Mouse (Mus musculus) kidney, embryonic 15.5 days (tissue): ENCODE results near the gene Pld1. TPM values are rescaled to one million over a fixed set of nuclear protein-coding genes. Genes with fewer than 3 reads are reported as not detected.
A peak's percentile ranks its signal among the peaks of the same experiment; 100 is the strongest.

ENCODE experiments used
- ATAC-seq: fragments of 200-750 bp; cut with Nextera tagmentation; replicated peaks from 2 replicates; pipeline ENCODE4 v1.8.0; 2017; ENCODE audit warnings: moderate TSS enrichment; ENCODE audit not compliant: low FRiP score
- H3K27ac ChIP-seq: fragments of 300-500 bp; sonication (generic); 2 replicates; pipeline ENCODE4 v1.5.1; 2015; ENCODE audit warnings: mild to moderate bottlenecking, inconsistent platforms
- H3K27me3 ChIP-seq: fragments of 300-500 bp; sonication (generic); 2 replicates; pipeline ENCODE4 v1.6.1; 2015; ENCODE audit warnings: inconsistent platforms
- H3K36me3 ChIP-seq: fragments of 300-500 bp; sonication (generic); 2 replicates; pipeline ENCODE4 v1.6.1; 2015; ENCODE audit warnings: inconsistent platforms
- H3K4me1 ChIP-seq: fragments of 300-500 bp; sonication (generic); 2 replicates; pipeline ENCODE4 v1.6.1; 2015; ENCODE audit warnings: inconsistent platforms
- H3K4me2 ChIP-seq: fragments of 300-500 bp; sonication (generic); 2 replicates; pipeline ENCODE4 v1.6.1; 2015; ENCODE audit warnings: moderate library complexity, mild to moderate bottlenecking, inconsistent platforms
- H3K4me3 ChIP-seq: fragments of 300-500 bp; sonication (generic); replicated peaks from 2 replicates; pipeline ENCODE4 v1.5.1; 2015; ENCODE audit warnings: mild to moderate bottlenecking, inconsistent platforms
- H3K9ac ChIP-seq: fragments of 300-500 bp; sonication (generic); 2 replicates; pipeline ENCODE4 v1.6.1; 2015; ENCODE audit warnings: mild to moderate bottlenecking, inconsistent platforms
- H3K9me3 ChIP-seq: fragments of 300-500 bp; sonication (generic); replicated peaks from 2 replicates; pipeline ENCODE4 v1.6.1; 2016; ENCODE audit warnings: inconsistent platforms
- WGBS: fragments of 180-500 bp; shearing (Covaris S2); methylation state at CpG from one replicate; pipeline ENCODE4 v1.1.7; 2015; ENCODE audit warnings: mixed read lengths; 5-methylcytosine and 5-hydroxymethylcytosine counted together
- polyA plus RNA-seq: library from polyadenylated mRNA; unstranded; fragments of >200 nt; fragmentation: Nextera tagmentation; extraction: Ambion mirVana; gene quantifications from 2 replicates; pipeline ENCODE4 v1.2.1, GENCODE M21; 2015

The Pld1 gene
- 5.0 and 6.0 TPM in 2 replicates for polyA plus RNA-seq

DNA sequence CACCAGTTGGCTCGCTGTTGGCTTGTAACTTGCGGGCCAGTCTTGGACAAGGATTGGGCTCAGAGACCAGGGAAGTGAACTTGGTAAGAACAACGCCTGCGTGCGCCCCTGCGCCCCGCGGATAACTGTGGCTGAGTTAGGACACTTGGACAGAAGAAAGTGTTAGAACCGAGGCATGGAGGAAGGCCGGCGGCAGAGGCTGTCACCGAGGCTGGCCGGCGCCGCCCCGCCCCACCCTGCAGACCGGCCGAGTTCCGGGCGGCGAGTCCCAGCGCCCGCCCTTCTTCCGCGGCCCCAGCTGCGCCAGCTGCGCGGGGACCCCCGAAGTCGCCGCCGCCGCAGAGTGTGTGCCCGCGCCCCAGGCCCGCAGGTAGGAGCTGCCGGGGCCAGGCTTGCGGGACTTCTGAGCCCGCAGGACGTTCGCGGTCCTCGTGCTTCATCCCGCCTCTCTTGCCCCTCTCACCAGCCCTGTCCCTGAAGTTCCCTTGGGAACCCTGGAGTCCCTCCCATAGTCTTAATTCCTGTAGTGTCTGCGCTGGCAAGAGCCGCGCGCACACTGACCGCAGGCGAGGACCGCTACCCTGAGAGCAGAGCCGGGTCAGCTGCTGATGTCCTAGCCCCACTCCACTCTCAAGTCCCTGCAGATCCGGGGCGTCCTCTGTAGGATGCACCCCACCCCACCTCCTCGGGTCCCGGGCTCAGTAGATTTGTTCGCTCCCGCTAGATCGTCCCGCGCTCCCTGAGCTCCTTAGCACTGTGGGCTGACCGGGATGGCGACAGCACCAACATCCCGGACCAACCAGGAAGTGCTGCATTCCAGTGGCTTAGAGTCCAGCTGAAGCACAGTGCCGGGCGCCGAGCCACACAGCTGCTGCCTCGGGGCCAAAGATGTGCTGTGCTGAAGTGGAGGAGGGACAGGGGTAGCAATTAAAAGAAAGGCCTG, at the start of gene Pld1:
Gene Pld1, plus strand, starts transcription at position 315 of the 943 bp plus-strand sequence.
- peak within 1 kb of the TSS; percentile 92 for H3K4me2 ChIP-seq
- H3K27me3 ChIP-seq = no peaks in the 10 kb centered on the region
- H3K36me3 ChIP-seq = no peaks in the 10 kb centered on the region
- H3K4me1 ChIP-seq = peaks cover 16% of the 10 kb centered on the region
- no peaks in the 10 kb centered on the region for H3K9me3 ChIP-seq
- ATAC-seq = peak; percentile 91
- H3K27ac ChIP-seq = peak within 1 kb of the TSS; percentile 86
- WGBS = under 1% methylated on average over 68 of the region's 68 CpGs
- peak within 1 kb of the TSS; percentile 65 for H3K9ac ChIP-seq
- H3K4me3 ChIP-seq = peak within 1 kb of the TSS; percentile 61

DNA sequence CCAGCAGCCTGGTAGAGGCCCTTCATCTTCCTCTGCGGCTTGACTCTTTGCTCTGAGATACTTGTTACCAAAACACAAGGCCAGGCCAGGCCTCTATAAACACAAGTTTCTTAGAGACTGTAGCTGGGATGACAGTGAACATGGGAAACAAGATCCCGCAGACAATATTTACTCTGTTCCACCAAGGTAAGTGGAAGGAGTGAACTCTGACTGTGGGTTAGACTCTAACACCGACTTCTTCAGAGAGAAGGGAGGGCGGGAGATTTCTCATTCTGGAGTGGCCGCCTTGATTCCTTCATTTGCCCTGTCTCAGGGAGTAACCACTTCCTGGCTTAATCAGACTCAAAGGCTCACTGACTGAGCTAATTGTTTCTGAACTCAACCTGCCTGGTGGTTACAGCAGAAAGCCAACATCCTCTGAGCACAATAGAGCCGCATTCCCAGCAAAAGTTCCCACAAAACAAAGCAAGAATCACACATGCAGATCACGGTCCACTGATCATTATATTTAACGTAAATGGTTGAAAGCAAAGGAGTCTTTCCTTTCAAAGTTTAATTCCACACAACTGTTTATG, 42.1 kb upstream of the Pld1 start, which contains the start of gene Tmem212:
Gene Tmem212, minus strand, starts transcription at position 51 of the 575 bp plus-strand sequence.
- ATAC-seq = 0 out of 2 replicates have a peak, but pooled peaks have one; percentile 55
- H3K36me3 ChIP-seq = no peaks in the 10 kb centered on the region
- H3K9ac ChIP-seq = no peak within 1 kb of the TSS
- H3K4me2 ChIP-seq = no peak within 1 kb of the TSS
- H3K4me1 ChIP-seq = peaks cover 25% of the 10 kb centered on the region
- no peaks in the 10 kb centered on the region for H3K9me3 ChIP-seq
- H3K4me3 ChIP-seq = no peak within 1 kb of the TSS
- no peaks in the 10 kb centered on the region for H3K27me3 ChIP-seq
- peak within 1 kb of the TSS; percentile 56 for H3K27ac ChIP-seq
- WGBS = 39% methylated on average over 8 of the region's 8 CpGs

- 65% methylated on average over 10 of the region's 10 CpGs for WGBS
- no peak overlapping the region for H3K9ac ChIP-seq
- no peaks in the 10 kb centered on the region for H3K36me3 ChIP-seq
- H3K4me3 ChIP-seq = no peak overlapping the region
- no peaks in the 10 kb centered on the region for H3K9me3 ChIP-seq
- H3K4me1 ChIP-seq = peaks cover 25% of the 10 kb centered on the region
- H3K27ac ChIP-seq = no peak overlapping the region
- H3K27me3 ChIP-seq = no peaks in the 10 kb centered on the region
- no peak overlapping the region for H3K4me2 ChIP-seq
- no peak for ATAC-seq
Measured at GRCm38 (mm10) chr3:27898178-27898577, 40.3 kb upstream of the Pld1 start.

GRCm38 (mm10) chr3:27899012-27899726, 39.3 kb upstream of the Pld1 start:
- no peak overlapping the region for H3K4me2 ChIP-seq
- H3K4me1 ChIP-seq = peaks cover 25% of the 10 kb centered on the region
- no peaks in the 10 kb centered on the region for H3K36me3 ChIP-seq
- H3K9me3 ChIP-seq = no peaks in the 10 kb centered on the region
- no peak overlapping the region for H3K9ac ChIP-seq
- no peaks in the 10 kb centered on the region for H3K27me3 ChIP-seq
- no peak overlapping the region for H3K4me3 ChIP-seq
- no peak overlapping the region for H3K27ac ChIP-seq
- ATAC-seq = no peak
- WGBS = 60% methylated on average over 13 of the region's 13 CpGs

- Histone ChIP-seq H3K9ac (no peak overlapping the region), H3K36me3 (no peaks in the 10 kb centered on the region), H3K4me2 (no peak overlapping the region), H3K4me1 (peaks cover 22% of the 10 kb centered on the region), H3K27ac (no peak overlapping the region), H3K27me3 (no peaks in the 10 kb centered on the region), H3K4me3 (no peak overlapping the region), H3K9me3 (no peaks in the 10 kb centered on the region)
- ATAC-seq = no peak
- WGBS = 91% methylated on average over 6 of the region's 6 CpGs
Measured at GRCm38 (mm10) chr3:27901846-27902245, 36.6 kb upstream of the Pld1 start.

- no peak overlapping the region for H3K4me3 ChIP-seq
- no peak overlapping the region for H3K9ac ChIP-seq
- no peaks in the 10 kb centered on the region for H3K27me3 ChIP-seq
- no peak overlapping the region for H3K27ac ChIP-seq
- peaks cover 6% of the 10 kb centered on the region for H3K4me1 ChIP-seq
- WGBS = 35% methylated on average over 13 of the region's 13 CpGs
- H3K9me3 ChIP-seq = no peaks in the 10 kb centered on the region
- H3K4me2 ChIP-seq = no peak overlapping the region
- no peaks in the 10 kb centered on the region for H3K36me3 ChIP-seq
- peak; percentile 66 for ATAC-seq
Measured at GRCm38 (mm10) chr3:27904659-27905330, 33.7 kb upstream of the Pld1 start.

- H3K27me3 ChIP-seq = no peaks in the 10 kb centered on the region
- no peak overlapping the region for H3K4me2 ChIP-seq
- no peaks in the 10 kb centered on the region for H3K36me3 ChIP-seq
- ATAC-seq = 0 out of 2 replicates have a peak, but pooled peaks have one; percentile 12
- H3K9me3 ChIP-seq = no peaks in the 10 kb centered on the region
- H3K4me3 ChIP-seq = no peak overlapping the region
- H3K9ac ChIP-seq = no peak overlapping the region
- 85% methylated on average over 7 of the region's 7 CpGs for WGBS
- H3K27ac ChIP-seq = no peak overlapping the region
- peaks cover 6% of the 10 kb centered on the region for H3K4me1 ChIP-seq
Measured at GRCm38 (mm10) chr3:27906647-27907209, 31.8 kb upstream of the Pld1 start.

DNA sequence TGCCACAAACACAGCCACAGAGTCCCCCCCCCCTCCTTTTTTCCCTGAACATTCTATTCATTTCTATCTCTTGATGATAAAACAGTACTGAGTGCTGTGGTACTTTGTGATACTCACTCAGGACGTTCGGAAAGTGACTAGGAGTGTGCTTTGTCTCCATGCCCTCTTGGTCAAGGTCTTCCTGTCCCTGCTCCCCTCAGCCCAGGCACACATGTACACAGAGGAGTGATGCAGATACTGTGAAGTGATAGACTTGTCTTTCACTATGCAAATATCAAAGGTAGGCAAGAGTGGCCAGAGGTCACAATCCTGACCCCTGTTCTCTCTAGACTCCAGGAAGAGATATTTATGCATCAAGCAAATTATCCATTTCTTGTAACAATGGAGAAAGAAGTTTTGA, 31.2 kb upstream of the Pld1 start:
- H3K4me2 ChIP-seq = no peak overlapping the region
- no peak for ATAC-seq
- H3K9me3 ChIP-seq = no peaks in the 10 kb centered on the region
- H3K4me3 ChIP-seq = no peak overlapping the region
- H3K4me1 ChIP-seq = peaks cover 6% of the 10 kb centered on the region
- 76% methylated on average over 2 of the region's 2 CpGs for WGBS
- no peak overlapping the region for H3K9ac ChIP-seq
- H3K27me3 ChIP-seq = no peaks in the 10 kb centered on the region
- H3K36me3 ChIP-seq = no peaks in the 10 kb centered on the region
- no peak overlapping the region for H3K27ac ChIP-seq

- ATAC-seq = no peak
- H3K4me3 ChIP-seq = no peak overlapping the region
- no peak overlapping the region for H3K4me2 ChIP-seq
- no peak overlapping the region for H3K27ac ChIP-seq
- no peak overlapping the region for H3K9ac ChIP-seq
- H3K4me1 ChIP-seq = peaks cover 6% of the 10 kb centered on the region
- 83% methylated on average over 2 of the region's 2 CpGs for WGBS
- no peaks in the 10 kb centered on the region for H3K9me3 ChIP-seq
- H3K27me3 ChIP-seq = no peaks in the 10 kb centered on the region
- no peaks in the 10 kb centered on the region for H3K36me3 ChIP-seq
Measured at GRCm38 (mm10) chr3:27908316-27908715, 30.2 kb upstream of the Pld1 start.

DNA sequence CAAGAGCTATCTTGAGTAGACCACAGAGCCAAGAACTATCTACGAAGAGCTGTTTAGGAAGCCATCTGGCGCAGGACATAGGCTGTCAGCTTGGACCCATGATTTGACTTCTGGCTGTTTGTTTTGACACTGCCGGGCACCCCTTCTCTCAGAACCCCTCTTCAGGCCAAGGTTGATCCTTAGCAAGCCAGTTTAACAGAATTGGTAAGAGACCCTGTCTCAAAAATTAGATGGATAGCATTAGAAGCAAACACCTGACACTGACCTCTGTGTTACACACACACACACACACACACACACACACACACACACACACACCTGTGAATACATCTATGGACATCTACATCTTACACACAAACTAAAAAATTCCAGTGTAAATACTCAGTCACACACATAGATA, 29.5 kb upstream of the Pld1 start:
- H3K4me2 ChIP-seq = no peak overlapping the region
- 93% methylated on average over 3 of the region's 3 CpGs for WGBS
- H3K27ac ChIP-seq = no peak overlapping the region
- H3K4me1 ChIP-seq = peaks cover 6% of the 10 kb centered on the region
- no peak overlapping the region for H3K9ac ChIP-seq
- no peak overlapping the region for H3K4me3 ChIP-seq
- ATAC-seq = no peak
- H3K9me3 ChIP-seq = no peaks in the 10 kb centered on the region
- no peaks in the 10 kb centered on the region for H3K36me3 ChIP-seq
- H3K27me3 ChIP-seq = no peaks in the 10 kb centered on the region

GRCm38 (mm10) chr3:27918656-27919436, 19.6 kb upstream of the Pld1 start:
- 80% methylated on average over 14 of the region's 14 CpGs for WGBS
- no peak for ATAC-seq
- H3K9me3 ChIP-seq = 0 out of 2 replicates have a peak, but pooled peaks cover 6% of the 10 kb centered on the region

More at GRCm38 (mm10) chr3:27918656-27919436, 19.6 kb upstream of the Pld1 start:
- no peak overlapping the region for H3K4me2 ChIP-seq
- H3K9ac ChIP-seq = no peak overlapping the region
- no peaks in the 10 kb centered on the region for H3K36me3 ChIP-seq
- H3K4me3 ChIP-seq = no peak overlapping the region
- H3K27me3 ChIP-seq = no peaks in the 10 kb centered on the region
- H3K27ac ChIP-seq = no peak overlapping the region
- H3K4me1 ChIP-seq = no peaks in the 10 kb centered on the region
